Mouse (Mus musculus): ENCODE results near the gene Gys2.

The Gys2 gene

GRCm38 (mm10) chr6:142392312-142392711 is 80.6 kb downstream of the Gys2 start:
- TF ChIP-seq GATA4 (IDR thresholded peaks at IDR 0.05; ENCODE audit: insufficient replicate concordance, low read length) = no peak

GRCm38 (mm10) chr6:142389101-142389500 is 83.8 kb downstream of the Gys2 start:
- no peak for TF ChIP-seq GATA4 (IDR thresholded peaks at IDR 0.05; ENCODE audit: insufficient replicate concordance, low read length)

- no peak for TF ChIP-seq GATA4 (IDR thresholded peaks at IDR 0.05; ENCODE audit: insufficient replicate concordance, low read length)
Observed at GRCm38 (mm10) chr6:142387755-142388271, 85.1 kb downstream of the Gys2 start.

- TF ChIP-seq GATA4 (IDR thresholded peaks at IDR 0.05; ENCODE audit: insufficient replicate concordance, low read length) = no peak
Observed at GRCm38 (mm10) chr6:142387011-142387754, 85.7 kb downstream of the Gys2 start, which contains the start of the genes Recql and Golt1b. Gene Recql, minus strand, starts transcription at chr6:142387087. Gene Golt1b, plus strand, starts transcription at chr6:142387221.

- no peak for TF ChIP-seq GATA4 (IDR thresholded peaks at IDR 0.05; ENCODE audit: insufficient replicate concordance, low read length)
Observed at GRCm38 (mm10) chr6:142386285-142387010, 86.5 kb downstream of the Gys2 start.

- TF ChIP-seq GATA4 (IDR thresholded peaks at IDR 0.05; ENCODE audit: insufficient replicate concordance, low read length) = no peak
Observed at GRCm38 (mm10) chr6:142384521-142384920, 88.4 kb downstream of the Gys2 start.

GRCm38 (mm10) chr6:142381615-142382014 is 91.3 kb downstream of the Gys2 start:
- TF ChIP-seq GATA4 (IDR thresholded peaks at IDR 0.05; ENCODE audit: insufficient replicate concordance, low read length) = no peak

- no peak for TF ChIP-seq GATA4 (IDR thresholded peaks at IDR 0.05; ENCODE audit: insufficient replicate concordance, low read length)
Observed at GRCm38 (mm10) chr6:142379961-142380360, 92.9 kb downstream of the Gys2 start.

- no peak for TF ChIP-seq GATA4 (IDR thresholded peaks at IDR 0.05; ENCODE audit: insufficient replicate concordance, low read length)
Observed at GRCm38 (mm10) chr6:142378576-142379330, 94.2 kb downstream of the Gys2 start.

GRCm38 (mm10) chr6:142377081-142377480 is 95.8 kb downstream of the Gys2 start:
- TF ChIP-seq GATA4 (IDR thresholded peaks at IDR 0.05; ENCODE audit: insufficient replicate concordance, low read length) = no peak

All from liver, adult (tissue).